Mouse (Mus musculus): ENCODE data around the gene Gss.
"Not testable (repeated sequence)": the region's sequence is repeated elsewhere in the genome, so short reads cannot be mapped to it uniquely, and the experiment has no call there.

The Gss gene

DNA sequence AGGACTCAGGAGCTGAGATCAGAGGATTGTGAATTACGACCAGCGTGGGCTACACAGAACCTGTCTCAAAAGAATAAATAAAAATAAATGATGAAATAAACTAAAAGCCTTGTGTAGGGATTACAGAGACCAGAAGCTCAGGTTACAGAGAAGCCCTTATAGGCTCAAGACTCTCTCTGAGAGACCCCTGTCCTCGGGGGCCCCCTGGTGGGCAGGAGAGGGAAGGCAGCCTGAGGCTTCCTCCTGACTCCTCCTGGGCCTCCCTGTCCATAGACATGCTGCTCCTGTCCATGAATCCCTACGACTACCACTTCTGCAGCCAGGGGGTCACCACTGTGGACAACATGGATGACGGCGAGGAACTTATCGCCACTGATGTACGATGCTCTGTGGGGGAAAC is 27.2 kb upstream of the Gss start:
- DNase-seq (ENCODE audit: low spot score in 2 of 2), result peak; percentile 84 to 94

DNA sequence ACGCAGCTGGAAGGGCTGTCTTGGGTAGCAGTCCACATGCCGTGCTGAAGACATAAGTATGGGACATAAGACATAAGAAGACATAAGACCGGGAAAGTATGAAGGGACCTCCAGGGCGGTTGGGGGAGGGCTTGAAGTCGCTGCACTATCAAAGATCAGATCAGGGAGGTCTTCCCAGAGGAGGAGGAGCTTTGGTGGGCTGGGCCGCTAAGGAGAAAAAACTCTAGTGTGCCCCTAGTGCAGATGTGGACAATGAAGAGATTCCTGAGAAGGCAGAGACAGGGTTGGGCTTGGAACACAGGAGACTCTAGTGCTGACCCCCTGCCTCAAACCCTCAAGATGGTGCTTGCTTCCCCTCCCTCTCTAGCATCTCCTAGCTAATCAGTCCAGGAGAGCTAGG is 24.4 kb upstream of the Gss start:
- DNase-seq (ENCODE audit: low spot score in 2 of 2), result no peak

DNA sequence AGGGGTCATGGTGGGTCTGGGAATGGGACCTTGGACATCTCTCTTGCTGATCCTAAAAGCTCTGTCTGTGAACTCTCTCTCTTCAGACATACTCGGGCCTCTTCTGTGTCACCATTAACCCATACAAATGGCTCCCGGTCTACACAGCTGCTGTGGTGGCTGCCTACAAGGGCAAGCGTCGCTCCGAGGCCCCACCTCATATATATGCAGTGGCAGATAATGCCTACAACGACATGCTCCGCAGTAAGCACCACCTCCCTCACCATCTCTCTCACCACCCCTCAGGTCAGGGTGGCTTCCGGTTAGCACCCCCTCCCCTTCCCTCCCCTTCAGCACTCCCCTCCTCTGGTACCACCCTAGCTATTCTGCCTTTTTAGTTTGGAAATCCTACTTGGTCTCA is 21.3 kb upstream of the Gss start:
- DNase-seq (ENCODE audit: low spot score in 2 of 2), result no peak

DNA sequence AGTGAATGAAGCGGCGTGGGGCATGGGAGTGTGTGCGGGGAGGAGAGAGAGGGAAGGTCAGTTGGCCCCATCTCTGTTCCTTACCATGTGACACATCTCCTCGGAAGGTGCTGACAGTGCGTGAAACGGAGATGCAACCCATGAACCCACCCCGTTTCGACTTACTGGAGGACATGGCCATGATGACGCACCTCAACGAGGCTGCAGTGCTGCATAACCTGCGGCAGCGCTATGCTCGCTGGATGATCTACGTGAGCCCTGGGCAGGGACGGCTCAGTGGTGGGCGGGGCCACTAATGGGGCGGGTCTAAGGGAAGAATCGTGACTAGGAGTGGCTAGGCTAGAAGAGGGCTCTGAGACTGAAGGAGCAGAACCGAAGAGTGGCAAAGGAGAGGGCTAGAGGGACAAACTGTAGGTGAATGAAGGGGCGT is 20.7 kb upstream of the Gss start:
- no peak for DNase-seq (ENCODE audit: low spot score in 2 of 2)

DNA sequence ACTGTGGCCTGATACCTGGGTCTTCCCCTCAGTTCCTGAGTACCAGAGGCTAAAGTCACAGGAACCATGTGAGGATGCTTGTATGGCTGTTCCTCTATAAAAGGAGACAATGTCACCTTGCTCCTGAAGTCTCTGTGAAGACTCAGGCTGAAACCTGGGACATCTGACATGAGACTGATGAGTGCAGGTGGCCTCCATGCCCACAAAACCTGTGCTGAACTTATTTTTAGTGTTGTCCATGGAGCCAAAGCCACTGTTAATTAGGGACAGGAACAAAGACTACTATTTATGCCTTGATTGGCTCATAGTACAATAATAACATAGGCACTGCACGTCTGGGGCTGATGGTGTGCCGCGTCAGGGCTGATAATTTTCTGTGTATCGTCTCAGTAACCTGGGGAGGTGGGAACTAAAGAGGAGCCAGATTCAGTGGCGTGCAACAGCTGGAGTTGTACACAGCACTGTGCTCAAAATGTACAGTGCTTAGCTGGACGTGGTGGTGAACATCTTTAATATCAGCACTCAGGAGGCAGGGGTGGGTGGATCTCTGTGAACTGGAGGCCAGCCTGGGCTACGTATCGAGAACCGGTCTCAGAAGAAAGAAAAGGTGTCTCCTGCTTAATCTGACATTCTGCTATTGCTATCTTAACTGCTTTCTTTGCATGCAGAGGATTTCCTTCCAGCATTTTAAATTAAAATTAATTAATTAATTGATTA is 19.4 kb upstream of the Gss start:
- no peak for DNase-seq (ENCODE audit: low spot score in 2 of 2)

DNA sequence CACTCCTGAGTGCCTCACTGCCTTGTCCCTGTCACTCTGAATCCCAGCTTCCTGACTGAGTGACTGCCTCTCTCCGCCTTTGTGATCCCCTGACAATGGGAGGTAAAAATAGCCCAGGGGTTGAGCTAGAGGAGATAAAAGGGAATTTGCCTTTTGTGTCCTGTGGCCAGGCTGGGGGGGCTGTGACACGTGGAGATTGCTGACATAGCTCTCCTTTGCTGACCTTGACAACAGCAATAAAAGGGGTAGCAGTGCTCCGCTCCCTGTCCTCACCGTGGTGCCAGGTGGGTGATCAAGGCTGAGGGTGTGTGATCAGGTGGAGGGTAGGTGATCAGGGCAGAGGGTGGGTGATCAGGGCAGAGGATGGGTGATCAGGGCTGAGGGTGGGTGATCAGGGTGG is 18.4 kb upstream of the Gss start, which contains the start of gene Myh7b:
Myh7b (plus strand) TSS at position 235 of the 400 bp plus-strand sequence.
- DNase-seq (ENCODE audit: low spot score in 2 of 2), result no peak

DNA sequence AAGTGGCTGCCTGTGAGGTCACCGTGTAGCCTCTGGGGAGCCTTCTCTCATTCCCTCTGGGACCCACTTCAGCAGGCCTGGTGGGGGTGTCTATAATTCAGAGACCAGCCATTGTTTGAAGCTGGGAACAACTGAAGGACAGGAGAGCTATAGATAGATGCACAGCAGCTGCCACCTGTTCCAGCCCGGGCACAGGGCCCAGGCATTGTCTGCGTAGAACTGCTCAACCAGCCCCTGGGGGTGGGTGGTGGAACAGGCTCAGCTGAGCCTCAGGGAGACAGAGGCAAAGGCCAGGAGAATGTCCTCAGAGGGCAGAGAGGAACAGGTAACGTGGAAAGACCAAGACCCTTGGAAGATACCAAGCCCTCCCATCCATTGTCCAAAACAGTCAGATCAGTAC is 13.8 kb upstream of the Gss start:
- peak in 1 of 2 experiments; percentile 42 for DNase-seq (ENCODE audit: low spot score in 2 of 2)

DNA sequence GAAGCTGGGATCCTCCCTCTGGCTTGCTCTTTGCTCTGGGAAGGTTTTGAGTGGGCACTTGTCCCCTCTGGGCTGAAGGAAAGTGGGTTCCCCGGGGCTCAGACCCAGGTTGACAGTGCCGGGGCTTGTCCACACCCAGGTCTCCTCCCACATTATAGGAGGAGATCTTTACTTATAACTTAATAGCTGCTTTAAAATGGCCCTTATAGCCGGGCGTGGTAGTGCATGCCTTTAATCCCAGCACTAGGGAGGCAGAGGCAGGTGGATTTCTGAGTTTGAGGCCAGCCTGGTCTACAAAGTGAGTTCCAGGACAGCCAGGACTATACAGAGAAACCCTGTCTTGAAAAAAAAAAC is 12.6 kb upstream of the Gss start:
- DNase-seq (ENCODE audit: low spot score in 2 of 2), result not testable (repeated sequence)

DNA sequence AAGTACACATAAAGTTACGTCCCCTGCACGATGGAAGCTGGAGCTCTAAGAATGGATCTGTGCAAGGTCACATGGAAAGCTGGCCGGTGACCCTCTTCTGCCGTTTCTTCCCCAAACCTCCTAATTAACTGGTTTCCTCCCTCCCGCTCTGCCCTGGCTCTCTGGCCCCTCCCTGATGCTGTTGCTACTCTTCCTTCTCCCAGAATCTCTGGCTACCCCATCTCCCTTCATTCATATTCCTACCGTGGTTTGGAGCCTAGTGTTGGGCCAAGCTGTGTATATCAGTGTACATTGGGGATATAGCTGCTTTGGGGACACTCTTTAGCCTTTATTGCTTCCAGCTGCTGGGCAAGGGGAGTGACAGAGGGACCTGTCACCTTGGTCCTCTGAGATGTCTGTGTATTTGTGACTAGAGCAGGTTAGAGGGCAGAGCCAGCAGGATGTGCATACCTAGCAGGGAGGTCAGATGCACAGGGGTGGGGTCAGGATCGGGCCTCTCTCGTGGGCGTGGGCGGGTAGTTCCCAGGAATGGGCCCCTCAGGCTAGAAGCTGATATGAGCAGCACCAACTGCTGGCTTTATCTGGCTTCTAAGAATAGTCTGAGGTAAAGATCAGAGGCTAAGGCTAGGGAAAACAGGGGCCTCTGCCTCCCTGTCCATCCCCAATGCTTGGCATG is 12.1 kb upstream of the Gss start:
- DNase-seq (ENCODE audit: low spot score in 2 of 2), result no peak

DNA sequence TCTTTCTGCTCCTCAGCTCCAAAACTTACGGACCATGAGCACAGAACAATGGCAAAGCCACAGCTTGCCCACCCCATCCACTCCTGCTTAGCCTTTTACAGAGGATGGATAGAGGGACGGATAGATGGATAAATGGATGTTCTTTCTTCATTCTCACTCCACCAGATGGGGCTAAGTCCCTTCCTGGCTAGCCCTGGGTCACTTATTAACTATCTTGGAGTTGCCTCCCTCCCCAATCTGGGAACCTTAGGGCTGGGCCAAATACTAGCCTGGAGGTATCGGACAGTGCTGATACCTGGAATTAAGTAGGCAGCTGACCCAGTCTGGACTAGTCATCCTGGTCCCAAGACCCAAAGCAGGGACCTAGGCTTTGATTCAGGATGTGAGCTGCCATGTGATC is 11.1 kb upstream of the Gss start:
- DNase-seq (ENCODE audit: low spot score in 2 of 2), result no peak

DNA sequence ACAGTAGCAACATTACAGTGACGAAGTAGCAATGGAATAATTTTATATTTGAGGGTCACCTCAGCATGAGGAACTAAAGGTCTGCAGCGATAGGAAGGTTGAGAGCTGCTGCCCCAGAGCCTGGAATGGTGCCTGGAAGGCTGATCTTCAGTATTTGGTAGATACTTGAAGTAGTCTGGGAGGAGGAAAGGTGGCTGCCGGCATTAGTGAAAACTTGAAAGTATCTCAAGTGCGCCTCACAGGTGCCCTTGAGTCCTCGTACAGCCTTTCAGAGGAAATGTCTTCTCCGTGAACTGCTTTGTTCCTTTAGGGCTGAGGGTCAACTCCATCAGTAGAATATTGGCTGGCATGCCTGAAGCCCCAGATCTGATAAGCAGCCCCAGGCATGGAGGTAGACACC is 2.9 kb upstream of the Gss start:
- no peak for DNase-seq (ENCODE audit: low spot score in 2 of 2)

DNA sequence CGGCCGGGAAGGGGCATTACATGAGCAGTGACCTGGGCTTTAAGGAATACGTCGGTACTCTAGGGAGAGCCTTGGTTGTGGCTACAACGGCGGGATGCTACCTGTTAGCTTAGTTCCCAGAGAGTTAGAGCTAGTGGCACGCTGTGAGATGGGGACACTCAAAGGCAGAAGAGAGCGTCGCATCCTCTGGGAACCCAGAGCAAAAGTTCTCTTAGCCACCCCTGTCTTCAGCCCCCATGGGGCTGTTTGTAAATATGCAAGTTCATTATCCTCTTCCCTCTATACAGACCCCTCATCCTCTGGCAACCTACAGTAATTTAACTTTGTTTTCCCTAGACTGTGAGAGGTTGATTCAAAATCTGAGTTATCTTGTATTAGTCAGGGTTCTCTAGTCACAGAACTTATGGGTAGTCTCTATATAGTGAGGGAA is 259 bp upstream of the Gss start:
- DNase-seq (ENCODE audit: low spot score in 2 of 2), result no peak

DNA sequence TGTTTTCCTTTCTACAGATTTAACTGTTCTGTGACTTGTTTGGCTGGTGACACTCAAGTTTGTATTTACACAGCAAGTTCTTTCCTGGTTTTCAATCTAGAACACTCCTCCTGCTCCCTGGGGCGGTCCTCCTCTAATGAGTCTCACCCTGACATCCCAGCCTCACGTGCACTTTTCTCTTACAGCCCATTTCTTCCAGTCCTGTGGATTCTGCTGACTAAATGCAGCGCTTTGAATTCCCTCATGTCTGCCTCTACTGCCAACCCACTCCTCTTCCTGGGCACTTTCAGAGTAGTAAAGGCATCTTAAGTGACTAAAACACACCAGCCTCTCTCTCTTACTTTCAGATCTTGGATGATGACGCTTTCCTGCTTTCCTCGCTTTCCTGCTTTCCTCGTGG is 934 bp downstream of the Gss start:
- DNase-seq (ENCODE audit: low spot score in 2 of 2), result peak in 1 of 2 experiments; percentile 7

DNA sequence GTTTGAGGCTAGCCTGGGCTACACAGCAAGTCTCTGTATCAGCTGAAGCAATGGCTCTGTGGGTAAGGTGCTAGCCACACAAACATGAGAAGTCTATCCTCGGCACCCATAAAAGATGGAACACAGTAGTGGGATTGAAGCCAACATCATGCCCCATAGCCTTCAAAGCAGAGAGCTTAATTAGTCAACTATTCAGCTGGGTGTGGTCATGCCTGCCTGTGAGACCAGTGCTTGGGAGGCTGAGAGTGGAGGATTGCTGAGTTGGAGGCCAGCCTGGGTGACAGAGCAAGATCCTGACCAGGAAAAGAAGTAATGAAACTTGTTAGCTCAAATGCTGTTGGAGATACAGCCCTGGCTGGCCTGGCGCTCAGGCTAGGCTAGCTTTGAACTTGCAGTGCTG is 1.7 kb downstream of the Gss start:
- no peak for DNase-seq (ENCODE audit: low spot score in 2 of 2)

DNA sequence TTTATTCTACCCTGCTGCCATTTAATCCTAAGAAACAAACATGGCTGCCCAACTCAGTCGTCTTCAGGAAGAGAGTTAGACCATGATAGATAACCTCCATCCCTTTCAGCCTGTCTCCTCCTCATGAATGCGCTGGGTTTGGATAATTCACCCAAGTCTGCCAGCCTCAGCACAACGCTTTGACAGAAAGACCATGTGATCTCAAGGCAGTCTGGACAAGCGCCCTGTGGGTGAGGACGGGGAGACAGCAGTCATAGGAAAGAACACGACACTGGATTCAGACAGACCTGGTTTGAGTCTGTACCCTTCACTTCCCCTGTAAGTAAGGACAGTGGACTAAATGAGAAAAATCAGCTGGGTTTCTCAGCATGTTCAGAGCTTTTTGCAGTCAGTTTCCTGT is 3.1 kb downstream of the Gss start:
- no peak for DNase-seq (ENCODE audit: low spot score in 2 of 2)

DNA sequence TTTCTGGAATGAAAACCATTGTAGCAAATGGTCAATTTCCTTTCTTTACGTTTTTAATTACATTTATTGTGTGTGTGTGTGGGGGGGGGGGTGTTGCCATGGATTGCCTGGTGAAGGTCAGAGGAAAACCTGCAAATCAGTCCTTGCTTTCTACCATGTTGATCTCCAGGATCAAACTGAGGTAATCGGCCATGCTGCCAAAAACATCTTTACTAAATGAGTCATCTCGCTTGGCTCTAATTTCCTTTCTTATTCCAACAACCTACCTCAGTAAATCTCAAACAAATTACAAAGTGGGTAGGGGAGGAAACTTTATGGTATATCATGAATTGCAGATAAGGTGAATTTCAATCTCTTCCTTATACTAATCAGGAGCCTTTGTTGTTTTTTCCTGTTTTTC is 4.5 kb downstream of the Gss start:
- DNase-seq (ENCODE audit: low spot score in 2 of 2), result no peak

DNA sequence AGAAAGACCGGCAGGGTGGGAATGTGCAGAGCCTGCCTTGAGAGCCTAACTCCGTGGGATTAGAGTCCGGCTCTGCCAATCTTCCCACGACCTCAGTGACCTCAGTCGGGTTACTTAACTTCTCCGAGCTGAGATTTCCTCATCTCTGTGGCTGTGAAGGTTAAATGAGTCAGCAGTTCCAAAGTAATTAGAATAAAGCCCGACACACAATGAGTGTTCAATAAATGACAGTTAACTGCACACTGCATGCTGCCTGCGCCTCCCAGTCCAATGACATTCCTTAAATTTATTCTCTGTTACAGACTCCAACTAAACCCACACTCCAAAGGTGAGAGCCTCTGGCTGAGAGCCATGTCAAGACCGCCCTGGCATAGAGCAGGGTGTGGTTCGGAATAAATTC is 7.1 kb downstream of the Gss start:
- no peak for DNase-seq (ENCODE audit: low spot score in 2 of 2)

DNA sequence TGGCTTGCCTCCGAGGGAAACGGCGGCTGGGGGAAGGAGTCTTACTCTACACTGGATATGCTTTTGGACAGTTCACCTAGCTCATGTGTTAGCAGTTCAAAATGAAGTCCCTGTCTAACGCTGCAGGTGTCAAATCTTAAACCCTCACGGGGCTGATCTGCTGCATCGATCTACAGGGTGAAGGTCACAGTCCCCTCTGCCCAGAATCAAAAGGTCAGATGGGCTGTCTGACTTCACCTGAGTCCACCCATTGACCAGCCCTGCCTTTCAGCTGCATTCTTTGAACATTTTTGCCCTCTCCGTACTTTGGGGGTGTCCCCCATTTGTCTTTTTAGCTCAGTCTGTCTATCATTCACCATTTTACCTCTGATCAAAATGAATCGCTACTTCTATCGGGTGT is 7.5 kb downstream of the Gss start:
- no peak for DNase-seq (ENCODE audit: low spot score in 2 of 2)

DNA sequence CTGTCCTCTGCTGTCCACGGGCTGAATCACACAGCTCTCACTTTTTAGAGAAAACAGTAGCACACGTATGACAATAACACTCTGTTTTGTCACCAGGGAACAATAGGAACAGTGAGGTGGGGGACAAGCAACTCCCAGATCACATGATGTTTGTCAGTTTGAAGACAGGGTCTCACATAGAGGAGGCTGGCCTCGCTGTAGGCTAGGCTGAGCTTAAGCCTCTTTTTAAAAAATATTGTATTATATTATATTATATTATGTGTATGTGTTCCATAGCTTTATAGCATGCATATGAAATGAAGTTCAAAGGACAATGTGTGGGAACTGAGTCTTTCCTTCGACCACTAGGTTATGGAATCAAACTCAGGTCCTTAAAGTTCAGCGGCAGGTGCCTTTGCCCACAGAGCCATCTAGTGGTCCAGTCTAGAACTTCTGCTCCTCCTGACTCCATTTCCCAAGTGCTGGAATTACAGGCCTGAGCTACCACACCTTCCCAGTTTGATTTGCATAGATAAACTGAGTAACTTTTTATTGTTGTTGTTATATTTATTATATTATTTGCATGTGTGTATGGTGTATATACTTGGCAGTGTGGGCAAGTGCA is 8.6 kb downstream of the Gss start:
- DNase-seq (ENCODE audit: low spot score in 2 of 2), result peak; percentile 55 to 69

DNA sequence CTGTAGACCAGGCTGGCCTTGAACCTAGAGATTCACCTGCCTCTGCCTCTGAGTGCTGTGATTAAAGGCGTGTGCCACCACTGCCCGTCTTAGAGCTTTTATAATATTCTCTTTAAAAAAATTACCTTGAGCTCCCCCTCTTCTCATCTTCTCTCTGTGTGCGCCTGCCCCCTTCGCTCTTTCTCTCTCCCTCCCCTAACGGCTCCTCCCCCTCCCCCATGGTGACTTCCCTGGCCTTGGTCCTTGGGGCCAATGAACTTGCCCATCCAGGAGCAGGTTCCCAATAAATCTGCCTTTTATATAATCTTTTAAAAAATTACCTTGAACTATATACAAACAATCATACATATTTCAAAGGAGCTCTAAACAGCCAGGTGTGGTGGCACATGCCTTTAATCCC is 9.6 kb downstream of the Gss start:
- no peak for DNase-seq (ENCODE audit: low spot score in 2 of 2)

DNA sequence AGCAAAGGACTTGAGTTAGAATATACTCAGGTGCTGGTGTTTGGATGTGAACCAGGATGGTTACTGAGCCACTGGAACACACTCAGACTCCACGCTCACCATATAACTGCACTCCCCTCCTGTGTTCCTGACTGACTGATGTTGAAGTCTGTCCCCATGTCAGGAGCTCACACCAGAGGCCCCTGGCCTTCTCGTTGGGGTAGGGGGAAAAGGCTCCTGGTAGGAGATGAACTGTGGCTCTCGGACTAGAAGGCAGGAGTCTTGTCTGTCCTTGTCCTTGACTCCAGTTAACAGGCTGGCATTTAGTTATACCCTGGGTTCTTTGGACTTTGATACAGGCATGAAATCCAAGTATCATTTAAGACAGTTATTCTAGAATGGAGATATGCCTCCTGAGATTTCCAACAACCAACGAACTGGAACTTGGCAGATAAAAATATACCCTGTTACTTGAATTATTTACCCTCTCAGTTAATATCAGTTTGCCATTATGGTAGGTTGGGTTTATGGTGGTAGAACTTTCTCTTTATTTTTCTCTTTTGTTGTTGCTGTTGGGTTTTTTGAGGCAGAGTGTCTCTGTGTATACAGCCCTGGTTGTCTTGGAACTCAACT is 10.1 kb downstream of the Gss start:
- DNase-seq (ENCODE audit: low spot score in 2 of 2), result no peak

DNA sequence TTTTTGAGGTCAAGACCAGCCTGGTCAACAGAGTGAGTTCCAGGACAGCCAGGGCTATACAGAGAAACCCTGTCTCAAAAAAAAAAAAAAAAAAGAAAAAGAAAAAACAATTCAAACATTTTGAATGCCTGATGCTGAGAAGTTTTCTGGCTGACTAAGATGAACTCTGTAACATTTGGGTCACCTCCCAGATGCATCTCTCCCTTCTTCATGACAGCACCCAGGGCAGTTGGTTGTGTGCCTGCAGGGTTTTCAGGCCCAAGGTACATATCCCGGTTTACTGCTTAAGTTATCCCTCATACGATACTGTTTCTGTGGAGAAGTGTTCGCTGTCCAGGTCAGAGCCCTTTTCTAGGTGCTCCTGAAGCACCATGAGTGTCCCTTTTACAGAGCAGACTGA is 12.3 kb downstream of the Gss start:
- no peak for DNase-seq (ENCODE audit: low spot score in 2 of 2)

DNA sequence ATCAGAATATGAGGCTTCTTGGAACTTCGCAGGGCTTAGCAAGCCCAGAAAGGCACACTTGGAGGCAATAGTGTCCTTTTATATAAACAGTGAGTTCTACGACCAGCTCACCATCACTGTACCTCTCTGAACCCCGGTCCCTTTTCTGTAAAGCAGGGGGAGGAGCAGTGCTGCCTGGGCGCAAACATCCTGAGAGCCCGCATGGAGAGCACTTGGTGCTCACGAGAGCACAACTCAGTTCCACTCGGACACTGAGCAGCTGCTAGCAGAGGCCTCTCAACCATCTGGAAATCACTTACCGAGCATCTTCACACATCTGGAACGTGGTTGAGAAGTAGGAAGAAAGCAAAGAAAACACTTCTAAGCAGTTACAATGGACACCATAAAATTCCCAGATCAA is 16.0 kb downstream of the Gss start:
- DNase-seq (ENCODE audit: low spot score in 2 of 2), result no peak
